Mouse (Mus musculus): Measurements from ENCODE around the gene Camk1d. TPM values are rescaled to one million over a fixed set of nuclear protein-coding genes. Genes with fewer than 3 reads are reported as not detected.

Camk1d gene
- polyA plus RNA-seq, 1 experiment from 2014 or later = 5.2 TPM

- WGBS = 44% methylated on average over 2 of the region's 2 CpGs
- 0 out of 2 replicates have a peak, but pooled peaks cover 3% of the 10 kb centered on the region for H3K27me3 ChIP-seq
- H3K9ac ChIP-seq = no peak overlapping the region
- no peaks in the 10 kb centered on the region for H3K9me3 ChIP-seq
- no peaks in the 10 kb centered on the region for H3K4me1 ChIP-seq
- H3K27ac ChIP-seq = no peak overlapping the region
- no peak overlapping the region for H3K4me2 ChIP-seq
- no peak overlapping the region for H3K4me3 ChIP-seq
- H3K36me3 ChIP-seq = no peaks in the 10 kb centered on the region
- no peak for ATAC-seq (ENCODE audit: insufficient number of reproducible peaks, insufficient read depth, low FRiP score, low TSS enrichment, low read depth)
Observed at GRCm38 (mm10) chr2:5411774-5412173, 302.5 kb downstream of the Camk1d start.

- 59% methylated on average over 3 of the region's 3 CpGs for WGBS
- H3K27ac ChIP-seq = no peak overlapping the region
- no peaks in the 10 kb centered on the region for H3K36me3 ChIP-seq
- H3K27me3 ChIP-seq = peaks cover 4% of the 10 kb centered on the region; the same call in 1 of the 2 replicates
- H3K4me1 ChIP-seq = no peaks in the 10 kb centered on the region
- H3K4me2 ChIP-seq = no peak overlapping the region
- no peak overlapping the region for H3K4me3 ChIP-seq
- no peaks in the 10 kb centered on the region for H3K9me3 ChIP-seq
- no peak overlapping the region for H3K9ac ChIP-seq
- ATAC-seq (ENCODE audit: insufficient number of reproducible peaks, insufficient read depth, low FRiP score, low TSS enrichment, low read depth) = no peak
Observed at GRCm38 (mm10) chr2:5403850-5404249, 310.5 kb downstream of the Camk1d start.

- Histone ChIP-seq H3K27ac (no peak overlapping the region), H3K36me3 (no peaks in the 10 kb centered on the region), H3K9me3 (no peaks in the 10 kb centered on the region), H3K27me3 (peaks cover 4% of the 10 kb centered on the region; the same call in 1 of the 2 replicates), H3K4me3 (no peak overlapping the region), H3K4me1 (peaks cover 9% of the 10 kb centered on the region; the same call in 1 of the 2 replicates), H3K4me2 (no peak overlapping the region), H3K9ac (no peak overlapping the region)
- ATAC-seq (ENCODE audit: insufficient number of reproducible peaks, insufficient read depth, low FRiP score, low TSS enrichment, low read depth) = no peak
- WGBS = 91% methylated on average over 12 of the region's 12 CpGs
Observed at GRCm38 (mm10) chr2:5402036-5402435, 312.3 kb downstream of the Camk1d start.

- H3K4me2 ChIP-seq = no peak overlapping the region
- no peak overlapping the region for H3K27ac ChIP-seq
- no peak overlapping the region for H3K4me3 ChIP-seq
- 89% methylated on average over 9 of the region's 9 CpGs for WGBS
- H3K9ac ChIP-seq = no peak overlapping the region
- no peak for ATAC-seq (ENCODE audit: insufficient number of reproducible peaks, insufficient read depth, low FRiP score, low TSS enrichment, low read depth)
- H3K4me1 ChIP-seq = peaks cover 10% of the 10 kb centered on the region; the same call in 1 of the 2 replicates
- H3K36me3 ChIP-seq = no peaks in the 10 kb centered on the region
- H3K27me3 ChIP-seq = peaks cover 4% of the 10 kb centered on the region; the same call in 1 of the 2 replicates
- no peaks in the 10 kb centered on the region for H3K9me3 ChIP-seq
Observed at GRCm38 (mm10) chr2:5398505-5398904, 315.8 kb downstream of the Camk1d start.

GRCm38 (mm10) chr2:5398043-5398442 is 316.3 kb downstream of the Camk1d start:
- ATAC-seq (ENCODE audit: insufficient number of reproducible peaks, insufficient read depth, low FRiP score, low TSS enrichment, low read depth) = no peak
- 63% methylated on average over 6 of the region's 6 CpGs for WGBS
- peaks cover 10% of the 10 kb centered on the region; the same call in 1 of the 2 replicates for H3K4me1 ChIP-seq

DNA sequence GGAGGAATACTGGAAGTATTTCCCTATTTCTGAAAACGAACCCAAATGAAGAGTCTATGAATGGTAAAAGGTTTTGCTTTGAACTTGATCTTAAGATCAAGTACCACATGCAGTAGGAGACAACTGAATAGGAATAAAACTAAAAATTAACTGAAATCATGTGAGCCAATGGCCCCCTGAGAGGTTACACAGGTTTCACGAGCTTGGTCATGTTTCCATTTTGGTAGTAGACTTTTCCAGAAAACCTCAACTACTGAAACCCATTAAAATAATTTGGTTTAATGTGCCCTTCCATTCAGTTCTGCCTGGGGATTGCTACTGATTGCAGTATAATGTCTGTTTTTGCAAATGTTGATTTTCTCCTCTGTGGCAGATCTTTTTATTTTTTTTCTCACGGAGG is 316.8 kb downstream of the Camk1d start:
- H3K9me3 ChIP-seq = no peaks in the 10 kb centered on the region
- WGBS = 34% methylated on average over 3 of the region's 3 CpGs
- no peak overlapping the region for H3K4me3 ChIP-seq
- H3K27me3 ChIP-seq = peaks cover 4% of the 10 kb centered on the region; the same call in 1 of the 2 replicates
- H3K36me3 ChIP-seq = no peaks in the 10 kb centered on the region
- no peak overlapping the region for H3K27ac ChIP-seq
- H3K4me2 ChIP-seq = no peak overlapping the region
- no peak for ATAC-seq (ENCODE audit: insufficient number of reproducible peaks, insufficient read depth, low FRiP score, low TSS enrichment, low read depth)
- H3K9ac ChIP-seq = no peak overlapping the region
- H3K4me1 ChIP-seq = peaks cover 10% of the 10 kb centered on the region; the same call in 1 of the 2 replicates

More at GRCm38 (mm10) chr2:5398043-5398442, 316.3 kb downstream of the Camk1d start:
- Histone ChIP-seq H3K9me3 (no peaks in the 10 kb centered on the region), H3K36me3 (no peaks in the 10 kb centered on the region), H3K4me3 (no peak overlapping the region), H3K27me3 (peaks cover 4% of the 10 kb centered on the region; the same call in 1 of the 2 replicates), H3K27ac (no peak overlapping the region), H3K9ac (no peak overlapping the region), H3K4me2 (no peak overlapping the region)

DNA sequence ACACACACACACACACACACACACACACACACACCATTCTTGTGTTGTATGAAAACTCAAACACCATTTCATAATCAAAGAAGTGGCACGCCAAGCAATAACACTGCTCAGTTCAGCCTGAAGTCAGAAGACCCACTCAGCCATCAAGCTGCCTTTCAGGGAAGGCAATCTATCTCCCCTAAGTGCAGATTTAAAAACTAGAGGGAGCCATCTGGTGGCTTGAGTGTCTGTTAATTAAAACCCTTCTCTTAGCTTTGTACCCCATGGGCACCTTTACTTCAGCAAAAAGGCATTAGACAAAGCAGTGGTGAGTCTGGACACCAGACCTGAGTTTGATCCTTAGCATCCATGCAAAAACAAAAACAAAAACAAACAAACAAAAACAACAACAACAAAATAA is 317.9 kb downstream of the Camk1d start:
- no peak overlapping the region for H3K9ac ChIP-seq
- H3K9me3 ChIP-seq = no peaks in the 10 kb centered on the region
- H3K4me1 ChIP-seq = peaks cover 10% of the 10 kb centered on the region; the same call in 1 of the 2 replicates
- ATAC-seq (ENCODE audit: insufficient number of reproducible peaks, insufficient read depth, low FRiP score, low TSS enrichment, low read depth) = no peak
- no peak overlapping the region for H3K27ac ChIP-seq
- H3K4me3 ChIP-seq = no peak overlapping the region
- H3K27me3 ChIP-seq = peaks cover 4% of the 10 kb centered on the region; the same call in 1 of the 2 replicates
- no peak overlapping the region for H3K4me2 ChIP-seq
- WGBS = 81% methylated on average over 1 of the region's 1 CpGs
- H3K36me3 ChIP-seq = no peaks in the 10 kb centered on the region

DNA sequence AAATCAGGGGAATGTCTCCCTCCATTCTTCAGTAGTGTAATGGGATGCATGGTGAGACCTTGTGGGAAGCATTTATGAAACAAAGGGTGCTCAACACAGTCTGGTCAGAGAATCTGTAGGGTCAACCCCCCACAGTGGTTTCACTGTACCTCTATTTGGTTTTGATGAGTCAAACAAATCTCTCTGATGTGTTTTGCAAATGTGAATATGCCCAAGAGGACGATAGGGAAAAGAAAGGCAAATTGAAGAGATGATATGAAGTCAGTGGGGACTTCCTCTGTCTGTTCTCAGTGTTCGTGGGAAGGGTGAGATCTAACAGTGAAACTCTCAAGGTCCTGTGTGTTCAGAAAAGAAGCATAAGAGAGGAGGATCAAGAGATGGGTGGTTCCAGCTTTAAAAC is 318.4 kb downstream of the Camk1d start:
- Histone ChIP-seq H3K4me2 (no peak overlapping the region), H3K27me3 (peaks cover 4% of the 10 kb centered on the region; the same call in 1 of the 2 replicates), H3K9me3 (no peaks in the 10 kb centered on the region), H3K9ac (no peak overlapping the region), H3K27ac (no peak overlapping the region), H3K4me1 (peaks cover 15% of the 10 kb centered on the region; the same call in 1 of the 2 replicates), H3K4me3 (no peak overlapping the region), H3K36me3 (no peaks in the 10 kb centered on the region)
- ATAC-seq (ENCODE audit: insufficient number of reproducible peaks, insufficient read depth, low FRiP score, low TSS enrichment, low read depth) = no peak
- 65% methylated on average over 2 of the region's 2 CpGs for WGBS

GRCm38 (mm10) chr2:5392921-5393320 is 321.4 kb downstream of the Camk1d start:
- no peaks in the 10 kb centered on the region for H3K9me3 ChIP-seq
- H3K4me2 ChIP-seq = no peak overlapping the region
- H3K27ac ChIP-seq = no peak overlapping the region

GRCm38 (mm10) chr2:5392470-5392869 is 321.8 kb downstream of the Camk1d start:
- 88% methylated on average over 4 of the region's 4 CpGs for WGBS
- Histone ChIP-seq H3K9me3 (no peaks in the 10 kb centered on the region), H3K4me3 (no peak overlapping the region), H3K27ac (no peak overlapping the region), H3K9ac (no peak overlapping the region), H3K4me1 (peaks cover 18% of the 10 kb centered on the region; the same call in 1 of the 2 replicates), H3K4me2 (no peak overlapping the region), H3K27me3 (no peaks in the 10 kb centered on the region), H3K36me3 (no peaks in the 10 kb centered on the region)
- ATAC-seq (ENCODE audit: insufficient number of reproducible peaks, insufficient read depth, low FRiP score, low TSS enrichment, low read depth) = no peak

More at GRCm38 (mm10) chr2:5392921-5393320, 321.4 kb downstream of the Camk1d start:
- Histone ChIP-seq H3K4me1 (peaks cover 22% of the 10 kb centered on the region; the same call in 1 of the 2 replicates), H3K9ac (no peak overlapping the region), H3K36me3 (no peaks in the 10 kb centered on the region), H3K27me3 (no peaks in the 10 kb centered on the region), H3K4me3 (no peak overlapping the region)
- ATAC-seq (ENCODE audit: insufficient number of reproducible peaks, insufficient read depth, low FRiP score, low TSS enrichment, low read depth) = no peak

GRCm38 (mm10) chr2:5388381-5388780 is 325.9 kb downstream of the Camk1d start:
- Histone ChIP-seq H3K4me1 (peaks cover 19% of the 10 kb centered on the region; the same call in 1 of the 2 replicates), H3K27ac (no peak overlapping the region), H3K9ac (no peak overlapping the region), H3K4me2 (no peak overlapping the region), H3K27me3 (no peaks in the 10 kb centered on the region), H3K9me3 (no peaks in the 10 kb centered on the region), H3K4me3 (no peak overlapping the region), H3K36me3 (no peaks in the 10 kb centered on the region)
- 32% methylated on average over 7 of the region's 7 CpGs for WGBS
- no peak for ATAC-seq (ENCODE audit: insufficient number of reproducible peaks, insufficient read depth, low FRiP score, low TSS enrichment, low read depth)
